Mouse (Mus musculus) heart, adult 8-10 months (tissue): Measurements from ENCODE around the gene Tmem102. TPM values are rescaled to one million over a fixed set of nuclear protein-coding genes. Genes with fewer than 3 reads are reported as not detected.

Experiments used
- DNase-seq: peaks from one replicate; pipeline ENCODE4 v3.0.0; 2022; ENCODE audit warnings: low spot score
- total RNA-seq, 4 experiments: library from RNA; stranded (reverse); gene quantifications; 2 replicates each; pipeline ENCODE4 v1.2.4; 2022

The Tmem102 gene
- total RNA-seq, 4 experiments from 2014 or later: 0.14 to 0.57 (median 0.31) TPM

DNA sequence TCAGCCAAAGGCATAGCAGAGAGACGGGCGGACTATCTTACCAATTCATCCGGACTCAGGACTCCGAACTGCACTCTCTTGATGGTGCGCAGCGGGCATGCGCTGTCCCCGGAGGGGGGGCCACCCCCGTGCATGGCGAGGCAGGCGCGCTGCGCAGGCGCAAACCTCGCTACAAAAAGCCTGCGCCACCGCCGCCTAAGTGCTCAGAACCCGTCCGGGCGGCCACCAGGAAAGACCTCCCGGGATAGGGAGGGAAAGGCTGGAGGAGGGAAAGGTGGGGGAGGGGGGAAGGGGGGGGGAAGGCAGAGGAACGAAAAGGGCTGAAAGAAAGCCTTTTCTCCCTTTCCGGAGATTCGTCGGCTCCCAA, 47.4 kb downstream of the Tmem102 start:
- DNase-seq: peak; percentile 98

DNA sequence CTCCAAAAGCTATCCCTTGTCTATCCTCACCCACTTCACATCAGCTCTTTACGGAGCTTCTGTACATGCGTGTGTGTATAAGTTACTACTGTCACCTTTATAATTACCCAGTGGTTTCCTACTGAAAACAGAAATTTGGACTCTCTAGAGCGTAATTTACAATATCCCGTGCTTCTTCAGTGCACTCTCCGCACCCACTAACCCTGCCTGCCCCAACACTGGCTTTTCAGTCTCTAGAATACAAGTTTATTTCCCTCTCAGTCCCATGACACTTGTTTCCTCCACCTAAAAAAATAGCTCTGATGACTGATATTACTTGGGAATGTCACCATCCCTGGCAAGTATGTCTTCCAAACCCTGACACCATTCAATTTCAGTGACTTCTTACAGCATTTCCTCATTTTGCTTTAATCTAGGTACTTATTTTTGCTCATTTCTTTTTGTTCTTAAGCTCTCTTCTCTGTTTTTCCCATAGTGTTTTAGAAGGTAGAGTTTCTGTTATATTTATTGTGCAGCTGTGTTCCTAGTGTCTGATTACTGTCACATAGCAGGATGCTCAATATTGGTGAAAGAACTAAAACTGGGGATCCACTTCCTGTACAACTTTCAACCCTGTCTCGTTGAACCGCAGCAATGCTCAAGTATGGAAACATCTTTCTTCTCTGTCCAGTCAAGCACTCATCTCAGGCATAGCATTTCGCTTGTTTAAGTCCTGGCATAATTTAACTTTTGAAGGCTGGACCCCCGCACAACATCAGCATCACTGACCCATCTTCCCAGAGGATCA, 47.9 kb downstream of the Tmem102 start:
- DNase-seq: no peak

DNA sequence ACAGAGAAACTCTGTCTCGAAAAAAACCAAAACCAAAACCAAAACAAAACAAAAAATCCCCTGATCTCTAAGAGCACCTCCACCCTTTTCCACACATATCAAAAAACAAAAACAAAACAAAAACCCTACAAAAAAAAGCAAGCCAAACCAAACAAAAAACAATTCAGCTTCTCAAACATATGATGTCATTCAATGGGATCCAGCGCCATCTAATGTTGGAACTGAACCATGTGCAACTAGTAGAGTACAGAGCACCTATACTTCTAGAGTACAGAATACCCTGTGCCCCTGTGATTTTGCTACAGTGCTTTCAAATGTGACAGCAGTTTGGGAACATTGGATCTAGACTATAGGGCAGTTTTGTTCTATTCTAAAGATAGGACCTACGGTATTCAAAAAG, 50.7 kb downstream of the Tmem102 start:
- DNase-seq: peak; percentile 71

DNA sequence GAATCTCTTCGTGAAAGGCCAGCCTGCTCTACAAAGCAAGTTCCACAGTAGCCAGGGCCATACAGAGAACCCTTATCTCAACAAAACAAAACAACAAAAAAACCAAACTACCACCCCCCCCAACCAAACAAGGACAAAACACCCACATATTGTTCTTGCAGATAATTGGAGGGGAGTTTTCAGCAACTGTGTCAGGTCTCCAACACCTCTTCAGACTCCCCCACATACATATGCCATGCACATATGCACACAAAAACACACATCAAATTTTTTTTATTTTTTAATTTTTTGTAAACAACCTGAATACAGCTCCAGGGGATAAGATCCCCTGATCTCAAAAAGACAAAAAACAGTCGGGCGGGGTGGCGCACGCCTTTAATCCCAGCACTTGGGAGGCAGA, 51.2 kb downstream of the Tmem102 start:
- no peak for DNase-seq

Other genes starting within 250 kb of the Tmem102 start
- gene Efnb3, start 245.4 kb downstream of the Tmem102 start, total RNA-seq: 100 to 1,000 TPM; 105 to 137 (median 128) TPM
- 1 to 10 TPM; 4.6 to 6.7 (median 5.6) TPM for gene Wrap53, start 225.4 kb downstream of the Tmem102 start, total RNA-seq
- 10 to 100 TPM; 12.8 to 16.3 (median 14.1) TPM for gene Trp53, start 225.3 kb downstream of the Tmem102 start, total RNA-seq
- gene Atp1b2, start 199.7 kb downstream of the Tmem102 start, total RNA-seq: 10 to 100 TPM; 12.4 to 16.3 (median 13.1) TPM
- gene Shbg, start 187.7 kb downstream of the Tmem102 start, total RNA-seq: not detected
- 1 to 10 TPM; 2.6 to 5.3 (median 3.3) TPM for gene Sat2, start 183.6 kb downstream of the Tmem102 start, total RNA-seq
- gene Fxr2, start 172.6 kb downstream of the Tmem102 start, total RNA-seq: 100 to 1,000 TPM in 1 of 4 experiments, 10 to 100 TPM in 3; 92.4 to 109 (median 94.5) TPM
- not detected for gene Sox15, start 150.3 kb downstream of the Tmem102 start, total RNA-seq
- 10 to 100 TPM; 13.6 to 18.8 (median 15.5) TPM for gene Mpdu1, start 143.0 kb downstream of the Tmem102 start, total RNA-seq
- gene Cd68, start 139.5 kb downstream of the Tmem102 start, total RNA-seq: 1 to 10 TPM; 4.5 to 7.0 (median 6.3) TPM
- 100 to 1,000 TPM; 162 to 194 (median 186) TPM for gene Eif4a1, start 133.2 kb downstream of the Tmem102 start, total RNA-seq
- gene Senp3, start 123.5 kb downstream of the Tmem102 start, total RNA-seq: 10 to 100 TPM; 27.2 to 40.0 (median 28.7) TPM
- gene Tnfsf13, start 119.8 kb downstream of the Tmem102 start, total RNA-seq: 1 to 10 TPM; 2.6 to 4.3 (median 2.9) TPM
- 10 to 100 TPM; 14.9 to 19.6 (median 17.5) TPM for gene Tnfsf12, start 109.8 kb downstream of the Tmem102 start, total RNA-seq
- gene Tnfsfm13, start 109.5 kb downstream of the Tmem102 start, total RNA-seq: 1 to 10 TPM; 1.4 to 4.2 (median 3.1) TPM
- gene Polr2a, start 47.0 kb downstream of the Tmem102 start, total RNA-seq: 10 to 100 TPM; 28.5 to 35.7 (median 32.9) TPM
- not detected for gene Slc35g3, start 43.7 kb downstream of the Tmem102 start, total RNA-seq
- 10 to 100 TPM; 43.7 to 52.4 (median 49.3) TPM for gene Zbtb4, start 39.7 kb downstream of the Tmem102 start, total RNA-seq
- 1 to 10 TPM; 2.2 to 4.3 (median 3.8) TPM for gene Chrnb1, start 9.7 kb downstream of the Tmem102 start, total RNA-seq
- 1 to 10 TPM; 2.1 to 3.3 (median 2.6) TPM for gene Fgf11, start 3.8 kb downstream of the Tmem102 start, total RNA-seq
- not detected for gene Gm39566, start 9.7 kb upstream of the Tmem102 start, total RNA-seq
- not detected for gene Spem2, start 12.8 kb upstream of the Tmem102 start, total RNA-seq
- gene Spem1, start 16.6 kb upstream of the Tmem102 start, total RNA-seq: not detected
- 1 to 10 TPM; 3.1 to 6.9 (median 4.3) TPM for gene Nlgn2, start 32.2 kb upstream of the Tmem102 start, total RNA-seq
- 100 to 1,000 TPM; 193 to 338 (median 283) TPM for gene Tmem256, start 32.9 kb upstream of the Tmem102 start, total RNA-seq
- 10 to 100 TPM; 20.7 to 25.3 (median 21.7) TPM for gene Plscr3, start 40.8 kb upstream of the Tmem102 start, total RNA-seq
- under 1 TPM in 1 of 4 experiments, not detected in 3; 0.23 TPM for gene Tnk1, start 53.1 kb upstream of the Tmem102 start, total RNA-seq
- gene Tmem95, start 72.4 kb upstream of the Tmem102 start, total RNA-seq: not detected
- gene Kctd11, start 75.8 kb upstream of the Tmem102 start, total RNA-seq: 1 to 10 TPM; 2.0 to 2.6 (median 2.4) TPM
- gene Acap1, start 89.9 kb upstream of the Tmem102 start, total RNA-seq: 1 to 10 TPM in 2 of 4 experiments, under 1 TPM in 2; 0.16 to 1.1 (median 0.83) TPM
- under 1 TPM; 0.43 to 0.81 (median 0.60) TPM for gene 2810408A11Rik, start 95.4 kb upstream of the Tmem102 start, total RNA-seq
- gene Neurl4, start 95.4 kb upstream of the Tmem102 start, total RNA-seq: 10 to 100 TPM; 38.0 to 50.9 (median 43.4) TPM
- 10 to 100 TPM; 23.2 to 32.1 (median 27.7) TPM for gene Gps2, start 108.3 kb upstream of the Tmem102 start, total RNA-seq
- gene Eif5a, start 116.3 kb upstream of the Tmem102 start, total RNA-seq: 100 to 1,000 TPM; 410 to 451 (median 437) TPM
- gene Ybx2, start 130.2 kb upstream of the Tmem102 start, total RNA-seq: 10 to 100 TPM; 13.8 to 32.7 (median 24.3) TPM
- gene Slc2a4, start 142.6 kb upstream of the Tmem102 start, total RNA-seq: 100 to 1,000 TPM; 435 to 503 (median 470) TPM
- gene Cldn7, start 159.2 kb upstream of the Tmem102 start, total RNA-seq: 1 to 10 TPM in 1 of 4 experiments, not detected in 3; 1.1 TPM
- 100 to 1,000 TPM; 144 to 172 (median 168) TPM for gene Ctdnep1, start 175.5 kb upstream of the Tmem102 start, total RNA-seq
- gene Elp5, start 176.9 kb upstream of the Tmem102 start, total RNA-seq: 10 to 100 TPM; 41.7 to 57.3 (median 48.1) TPM
- 100 to 1,000 TPM; 287 to 342 (median 325) TPM for gene Gabarap, start 185.5 kb upstream of the Tmem102 start, total RNA-seq
- gene Phf23, start 190.2 kb upstream of the Tmem102 start, total RNA-seq: 10 to 100 TPM; 21.0 to 24.9 (median 23.6) TPM
- gene Dvl2, start 195.0 kb upstream of the Tmem102 start, total RNA-seq: 1 to 10 TPM; 4.0 to 6.4 (median 5.1) TPM
- gene Acadvl, start 209.8 kb upstream of the Tmem102 start, total RNA-seq: 1,000 to 10,000 TPM; 1,233 to 1,415 (median 1,285) TPM
- 1 to 10 TPM; 3.9 to 6.3 (median 5.2) TPM for gene Dlg4, start 211.3 kb upstream of the Tmem102 start, total RNA-seq
- gene Asgr1, start 248.5 kb upstream of the Tmem102 start, total RNA-seq: not detected